Mouse (Mus musculus): ENCODE measurements around the gene Aup1. TPM values are rescaled to one million over a fixed set of nuclear protein-coding genes. Genes with fewer than 3 reads are reported as not detected.

Aup1 gene
- polyA plus RNA-seq, 1 experiment: 442 TPM

GRCm38 (mm10) chr6:83011756-83012155 is 42.6 kb upstream of the Aup1 start:
- DNase-seq: no peak
- WGBS: 80% methylated on average over 6 of the region's 6 CpGs
- no peak overlapping the region for H3K4me3 ChIP-seq (ENCODE audit: insufficient read depth, low read depth, low read length)
- H3K4me1 ChIP-seq (ENCODE audit: control insufficient read depth, insufficient read depth, low read length): no peaks in the 10 kb centered on the region
- no peaks in the 10 kb centered on the region for H3K36me3 ChIP-seq (ENCODE audit: control insufficient read depth, insufficient read depth, low read length)
- no peaks in the 10 kb centered on the region for H3K27me3 ChIP-seq (replicated peaks; ENCODE audit: control insufficient read depth, insufficient read depth, low read length)
- H3K27ac ChIP-seq (ENCODE audit: insufficient read depth, low read depth, low read length): no peak overlapping the region
- TF ChIP-seq POLR2A (IDR thresholded peaks at IDR 0.05; ENCODE audit: low read depth, low read length) (no peak), CTCF (conservative IDR thresholded peaks at IDR 0.05; ENCODE audit: insufficient read depth, insufficient read length, low read depth, low read length) (no peak)

- H3K4me3 ChIP-seq (ENCODE audit: insufficient read depth, low read depth, low read length): no peak overlapping the region
- H3K36me3 ChIP-seq (ENCODE audit: control insufficient read depth, insufficient read depth, low read length): no peaks in the 10 kb centered on the region
- 69% methylated on average over 5 of the region's 5 CpGs for WGBS
- no peaks in the 10 kb centered on the region for H3K27me3 ChIP-seq (replicated peaks; ENCODE audit: control insufficient read depth, insufficient read depth, low read length)
- TF ChIP-seq CTCF (conservative IDR thresholded peaks at IDR 0.05; ENCODE audit: insufficient read depth, insufficient read length, low read depth, low read length) (no peak), POLR2A (IDR thresholded peaks at IDR 0.05; ENCODE audit: low read depth, low read length) (no peak)
- no peaks in the 10 kb centered on the region for H3K4me1 ChIP-seq (ENCODE audit: control insufficient read depth, insufficient read depth, low read length)
- DNase-seq: no peak
- no peak overlapping the region for H3K27ac ChIP-seq (ENCODE audit: insufficient read depth, low read depth, low read length)
These were observed 40.9 kb upstream of the Aup1 start for GRCm38 (mm10) chr6:83013444-83013843.

GRCm38 (mm10) chr6:83014482-83015466 is 39.5 kb upstream of the Aup1 start:
- WGBS: 77% methylated on average over 12 of the region's 12 CpGs
- H3K27me3 ChIP-seq (replicated peaks; ENCODE audit: control insufficient read depth, insufficient read depth, low read length): no peaks in the 10 kb centered on the region
- no peak for TF ChIP-seq CTCF (conservative IDR thresholded peaks at IDR 0.05; ENCODE audit: insufficient read depth, insufficient read length, low read depth, low read length)
- no peak for TF ChIP-seq POLR2A (IDR thresholded peaks at IDR 0.05; ENCODE audit: low read depth, low read length)
- H3K4me1 ChIP-seq (ENCODE audit: control insufficient read depth, insufficient read depth, low read length): no peaks in the 10 kb centered on the region
- H3K36me3 ChIP-seq (ENCODE audit: control insufficient read depth, insufficient read depth, low read length): no peaks in the 10 kb centered on the region
- no peak overlapping the region for H3K4me3 ChIP-seq (ENCODE audit: insufficient read depth, low read depth, low read length)
- H3K27ac ChIP-seq (ENCODE audit: insufficient read depth, low read depth, low read length): no peak overlapping the region
- DNase-seq: no peak

GRCm38 (mm10) chr6:83015749-83016148 is 38.6 kb upstream of the Aup1 start:
- Histone ChIP-seq H3K4me1 (ENCODE audit: control insufficient read depth, insufficient read depth, low read length) (no peaks in the 10 kb centered on the region), H3K36me3 (ENCODE audit: control insufficient read depth, insufficient read depth, low read length) (no peaks in the 10 kb centered on the region), H3K27ac (ENCODE audit: insufficient read depth, low read depth, low read length) (no peak overlapping the region), H3K27me3 (replicated peaks; ENCODE audit: control insufficient read depth, insufficient read depth, low read length) (no peaks in the 10 kb centered on the region), H3K4me3 (ENCODE audit: insufficient read depth, low read depth, low read length) (no peak overlapping the region)
- DNase-seq: no peak
- 93% methylated on average over 2 of the region's 2 CpGs for WGBS
- TF ChIP-seq CTCF (conservative IDR thresholded peaks at IDR 0.05; ENCODE audit: insufficient read depth, insufficient read length, low read depth, low read length): no peak
- no peak for TF ChIP-seq POLR2A (IDR thresholded peaks at IDR 0.05; ENCODE audit: low read depth, low read length)

- DNase-seq: peak; percentile 37
- Histone ChIP-seq H3K27me3 (replicated peaks; ENCODE audit: control insufficient read depth, insufficient read depth, low read length) (no peaks in the 10 kb centered on the region), H3K27ac (ENCODE audit: insufficient read depth, low read depth, low read length) (no peak overlapping the region), H3K4me1 (ENCODE audit: control insufficient read depth, insufficient read depth, low read length) (no peaks in the 10 kb centered on the region), H3K36me3 (ENCODE audit: control insufficient read depth, insufficient read depth, low read length) (no peaks in the 10 kb centered on the region), H3K4me3 (ENCODE audit: insufficient read depth, low read depth, low read length) (no peak overlapping the region)
- WGBS: 26% methylated on average over 3 of the region's 3 CpGs
- TF ChIP-seq CTCF (conservative IDR thresholded peaks at IDR 0.05; ENCODE audit: insufficient read depth, insufficient read length, low read depth, low read length) (no peak), POLR2A (IDR thresholded peaks at IDR 0.05; ENCODE audit: low read depth, low read length) (no peak)
These were observed 37.1 kb upstream of the Aup1 start for GRCm38 (mm10) chr6:83017190-83017589.

GRCm38 (mm10) chr6:83019044-83019443 is 35.3 kb upstream of the Aup1 start:
- no peak for TF ChIP-seq CTCF (conservative IDR thresholded peaks at IDR 0.05; ENCODE audit: insufficient read depth, insufficient read length, low read depth, low read length)
- TF ChIP-seq POLR2A (IDR thresholded peaks at IDR 0.05; ENCODE audit: low read depth, low read length): no peak
- H3K36me3 ChIP-seq (ENCODE audit: control insufficient read depth, insufficient read depth, low read length): no peaks in the 10 kb centered on the region
- DNase-seq: no peak
- H3K27me3 ChIP-seq (replicated peaks; ENCODE audit: control insufficient read depth, insufficient read depth, low read length): no peaks in the 10 kb centered on the region
- H3K4me3 ChIP-seq (ENCODE audit: insufficient read depth, low read depth, low read length): no peak overlapping the region
- WGBS: 84% methylated on average over 3 of the region's 3 CpGs
- H3K4me1 ChIP-seq (ENCODE audit: control insufficient read depth, insufficient read depth, low read length): no peaks in the 10 kb centered on the region
- H3K27ac ChIP-seq (ENCODE audit: insufficient read depth, low read depth, low read length): no peak overlapping the region

- Histone ChIP-seq H3K27me3 (replicated peaks; ENCODE audit: control insufficient read depth, insufficient read depth, low read length) (no peaks in the 10 kb centered on the region), H3K4me1 (ENCODE audit: control insufficient read depth, insufficient read depth, low read length) (no peaks in the 10 kb centered on the region), H3K36me3 (ENCODE audit: control insufficient read depth, insufficient read depth, low read length) (no peaks in the 10 kb centered on the region), H3K27ac (ENCODE audit: insufficient read depth, low read depth, low read length) (no peak overlapping the region), H3K4me3 (ENCODE audit: insufficient read depth, low read depth, low read length) (no peak overlapping the region)
- DNase-seq: no peak
- WGBS: 89% methylated on average over 6 of the region's 6 CpGs
- TF ChIP-seq CTCF (conservative IDR thresholded peaks at IDR 0.05; ENCODE audit: insufficient read depth, insufficient read length, low read depth, low read length) (no peak), POLR2A (IDR thresholded peaks at IDR 0.05; ENCODE audit: low read depth, low read length) (no peak)
These were observed 34.2 kb upstream of the Aup1 start for GRCm38 (mm10) chr6:83020121-83020520.
